Mouse (Mus musculus) hindbrain, embryonic 15.5 days (tissue): Measurements from ENCODE around the gene Atp11b. TPM values are rescaled to one million over a fixed set of nuclear protein-coding genes. Genes with fewer than 3 reads are reported as not detected.
A peak's percentile ranks its signal among the peaks of the same experiment; 100 is the strongest.

Source experiments
- ATAC-seq: fragments of 200-750 bp; cut with Nextera tagmentation; 2 replicates; pipeline ENCODE4 v1.8.0; 2017; ENCODE audit warnings: low read depth, moderate number of reproducible peaks, moderate TSS enrichment; ENCODE audit not compliant: low FRiP score
- H3K27ac ChIP-seq: fragments of 300-500 bp; sonication (generic); replicated peaks from 2 replicates; pipeline ENCODE4 v1.5.1; 2015; ENCODE audit warnings: mild to moderate bottlenecking, inconsistent platforms
- H3K27me3 ChIP-seq: fragments of 300-500 bp; sonication (generic); 2 replicates; pipeline ENCODE4 v1.6.1; 2015; ENCODE audit warnings: control low read depth, inconsistent platforms
- H3K36me3 ChIP-seq: fragments of 300-500 bp; sonication (generic); 2 replicates; pipeline ENCODE4 v1.6.1; 2015; ENCODE audit warnings: control low read depth, inconsistent platforms
- H3K4me1 ChIP-seq: fragments of 300-500 bp; sonication (generic); replicated peaks from 2 replicates; pipeline ENCODE4 v1.6.1; 2015; ENCODE audit warnings: control low read depth, inconsistent platforms
- H3K4me2 ChIP-seq: fragments of 300-500 bp; sonication (generic); 2 replicates; pipeline ENCODE4 v1.6.1; 2015; ENCODE audit warnings: moderate library complexity, mild to moderate bottlenecking, inconsistent platforms
- H3K4me3 ChIP-seq: fragments of 300-500 bp; sonication (generic); 2 replicates; pipeline ENCODE4 v1.5.1; 2015; ENCODE audit warnings: mild to moderate bottlenecking, inconsistent platforms
- H3K9ac ChIP-seq: fragments of 300-500 bp; sonication (generic); 2 replicates; pipeline ENCODE4 v1.6.1; 2015; ENCODE audit warnings: inconsistent platforms
- H3K9me3 ChIP-seq: fragments of 300-500 bp; sonication (generic); 2 replicates; pipeline ENCODE4 v1.6.1; 2016; ENCODE audit warnings: control low read depth, inconsistent platforms
- WGBS: fragments of 180-500 bp; shearing (Covaris S2); methylation state at CpG from one replicate; pipeline ENCODE4 v1.1.7; 2015; 5-methylcytosine and 5-hydroxymethylcytosine counted together
- polyA plus RNA-seq: library from polyadenylated mRNA; unstranded; fragments of >200 nt; fragmentation: Nextera tagmentation; extraction: Ambion mirVana; gene quantifications from 2 replicates; pipeline ENCODE4 v1.2.1, GENCODE M21; 2015

The Atp11b gene
- polyA plus RNA-seq, result 35.3 and 40.4 TPM in 2 replicates

DNA sequence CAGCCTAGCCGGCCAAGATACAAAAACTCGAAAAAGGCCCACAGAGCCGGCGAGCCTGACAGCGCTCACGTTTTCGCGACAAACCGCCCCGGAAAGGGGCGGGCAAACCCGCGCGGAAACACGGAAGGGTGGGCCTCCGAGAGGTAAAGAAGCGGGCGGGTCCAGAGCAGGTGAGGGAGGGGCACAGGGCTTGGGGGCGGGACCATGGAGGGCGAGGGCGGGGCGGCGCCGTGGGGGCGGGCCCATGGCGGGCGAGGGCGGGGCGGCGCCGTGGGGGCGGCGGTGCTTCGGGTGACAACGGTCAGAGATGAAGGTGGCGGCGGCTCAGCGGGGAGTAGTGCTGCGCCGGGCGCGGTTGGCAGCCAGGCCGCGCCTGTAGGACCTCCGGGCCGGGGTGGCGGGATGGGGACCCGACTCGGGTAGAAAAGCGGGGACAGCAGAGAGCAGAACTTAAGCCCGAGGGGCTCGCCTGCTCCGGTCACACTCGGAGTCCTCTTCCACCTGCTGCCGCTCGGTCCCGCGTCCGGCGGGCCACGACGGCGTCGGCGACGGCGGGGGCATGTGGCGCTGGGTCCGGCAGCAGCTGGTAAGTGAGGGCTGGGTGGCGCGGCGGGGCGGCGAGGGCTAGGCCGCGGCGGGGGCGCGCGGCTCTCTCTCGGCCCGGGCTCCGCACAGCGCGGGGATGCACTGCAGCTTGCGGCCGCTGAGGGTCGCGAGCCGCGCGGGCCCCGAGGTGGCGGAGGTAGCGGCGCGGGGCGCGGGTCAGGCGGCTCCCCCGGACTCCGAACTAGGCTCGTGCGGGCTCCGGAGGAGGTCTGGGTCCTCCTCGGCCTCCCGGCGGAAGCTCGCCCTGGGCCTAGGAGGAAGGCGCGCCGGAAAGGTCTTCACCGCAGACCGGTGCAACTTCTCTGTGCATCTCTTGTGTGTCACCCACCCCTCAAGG lies at the start of gene Atp11b:
Gene Atp11b (plus strand): TSS at position 282 of the 943 bp plus-strand sequence.
- peak; percentile 95 for ATAC-seq
- H3K27ac ChIP-seq, result peak within 1 kb of the TSS; percentile 90
- no peaks in the 10 kb centered on the region for H3K36me3 ChIP-seq
- peaks cover 13% of the 10 kb centered on the region for H3K4me1 ChIP-seq
- H3K9me3 ChIP-seq, result no peaks in the 10 kb centered on the region
- under 1% methylated on average over 100 of the region's 114 CpGs for WGBS
- H3K27me3 ChIP-seq, result no peaks in the 10 kb centered on the region
- peak within 1 kb of the TSS; percentile 98 for H3K4me3 ChIP-seq
- H3K9ac ChIP-seq, result peak within 1 kb of the TSS; percentile 89
- peak within 1 kb of the TSS; percentile 64 for H3K4me2 ChIP-seq

- no peak overlapping the region for H3K27ac ChIP-seq
- 79% methylated on average over 4 of the region's 4 CpGs for WGBS
- no peak for ATAC-seq
- no peaks in the 10 kb centered on the region for H3K4me1 ChIP-seq
- H3K36me3 ChIP-seq, result no peaks in the 10 kb centered on the region
- no peak overlapping the region for H3K4me3 ChIP-seq
- H3K27me3 ChIP-seq, result no peaks in the 10 kb centered on the region
- no peaks in the 10 kb centered on the region for H3K9me3 ChIP-seq
- H3K9ac ChIP-seq, result no peak overlapping the region
- H3K4me2 ChIP-seq, result no peak overlapping the region
Measured at GRCm38 (mm10) chr3:35704328-35704613, 49.6 kb upstream of the Atp11b start.

DNA sequence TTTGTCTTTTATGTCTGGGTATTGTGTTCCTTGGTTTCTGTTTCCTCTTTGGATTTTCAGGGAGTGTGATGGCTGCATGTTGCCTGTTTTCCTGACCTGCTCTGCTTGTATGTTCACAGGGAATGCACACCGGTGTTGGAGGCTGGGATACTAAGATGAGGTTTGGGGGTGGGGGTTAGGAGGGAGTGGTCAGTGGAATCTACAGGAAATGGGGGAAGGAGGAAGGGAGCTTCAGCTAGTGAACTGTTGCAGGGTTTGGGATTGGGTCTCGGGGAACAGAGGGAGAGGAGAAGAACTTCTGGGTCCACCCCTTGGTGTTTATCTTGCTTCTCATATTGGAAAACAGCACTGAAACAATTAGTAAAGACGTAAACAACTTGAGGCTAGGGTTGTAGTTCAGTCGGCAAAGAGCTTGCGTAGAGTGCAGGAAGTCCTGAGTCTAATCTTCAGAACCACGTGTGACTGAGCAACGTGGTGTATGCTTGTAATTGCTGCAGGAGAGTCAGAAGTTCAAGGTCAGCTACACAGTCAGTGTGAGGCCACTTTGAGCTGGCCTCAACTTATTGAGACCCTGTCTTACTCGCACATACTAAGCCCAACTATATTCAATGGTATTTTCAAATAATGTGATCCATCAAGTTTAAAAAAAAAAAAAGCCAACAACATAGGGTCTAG lies 34.2 kb upstream of the Atp11b start:
- no peak for ATAC-seq
- H3K4me2 ChIP-seq, result no peak overlapping the region
- no peak overlapping the region for H3K27ac ChIP-seq
- H3K9me3 ChIP-seq, result no peaks in the 10 kb centered on the region
- H3K36me3 ChIP-seq, result no peaks in the 10 kb centered on the region
- H3K4me3 ChIP-seq, result no peak overlapping the region
- WGBS, result 87% methylated on average over 8 of the region's 8 CpGs
- H3K27me3 ChIP-seq, result no peaks in the 10 kb centered on the region
- no peaks in the 10 kb centered on the region for H3K4me1 ChIP-seq
- no peak overlapping the region for H3K9ac ChIP-seq

DNA sequence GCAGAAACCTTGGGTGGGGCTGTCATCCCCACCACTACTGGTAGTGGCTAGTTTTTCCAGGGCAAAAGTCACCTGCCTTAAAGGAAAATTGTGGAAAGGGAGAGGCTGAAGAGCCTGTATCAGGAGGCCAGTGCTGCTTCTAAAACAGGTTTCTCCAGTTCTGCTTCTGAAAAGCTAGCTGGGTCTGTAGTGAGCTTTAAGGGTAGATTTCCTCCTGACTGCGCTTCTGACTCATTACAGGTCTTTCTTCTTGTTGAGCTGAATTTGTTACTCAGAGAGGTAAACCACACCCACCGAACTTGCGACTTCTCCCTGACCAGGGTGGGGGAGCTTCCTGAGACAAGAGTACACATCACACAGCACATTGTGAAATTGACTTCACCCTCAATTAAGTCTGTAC lies 33.1 kb upstream of the Atp11b start:
- H3K27me3 ChIP-seq, result no peaks in the 10 kb centered on the region
- H3K9me3 ChIP-seq, result no peaks in the 10 kb centered on the region
- no peak for ATAC-seq
- no peaks in the 10 kb centered on the region for H3K36me3 ChIP-seq
- H3K9ac ChIP-seq, result no peak overlapping the region
- 76% methylated on average over 3 of the region's 3 CpGs for WGBS
- no peaks in the 10 kb centered on the region for H3K4me1 ChIP-seq
- no peak overlapping the region for H3K4me2 ChIP-seq
- no peak overlapping the region for H3K27ac ChIP-seq
- H3K4me3 ChIP-seq, result no peak overlapping the region

DNA sequence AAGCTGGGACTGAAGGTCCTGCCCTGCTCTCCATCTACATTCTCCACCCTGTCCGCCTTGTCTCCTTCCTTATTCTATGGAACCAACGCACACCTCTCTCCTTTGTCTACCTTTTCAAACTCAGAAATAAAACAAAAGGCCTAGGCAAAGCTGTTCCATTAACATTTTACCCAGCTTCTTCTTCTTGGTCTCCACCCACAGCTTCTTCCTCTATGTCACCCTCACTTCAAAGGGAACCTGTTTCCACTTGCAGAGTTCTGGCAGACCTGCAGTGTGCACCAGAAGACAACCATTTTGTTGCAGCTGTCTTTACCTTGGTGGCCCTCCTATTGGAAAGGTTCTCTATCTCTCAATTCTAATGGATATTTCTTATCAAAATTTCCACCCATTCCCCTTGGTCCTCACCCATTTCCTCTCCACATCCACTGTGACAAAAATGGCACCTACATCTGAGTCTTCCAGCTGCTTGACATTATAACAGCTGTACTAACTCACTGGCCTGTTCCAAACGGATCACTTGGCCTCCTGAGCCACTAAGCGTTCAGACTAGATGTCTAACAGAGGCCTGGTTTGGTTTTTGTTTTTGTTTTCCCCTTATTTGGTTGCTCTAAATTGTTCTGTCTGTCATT lies 32.0 kb upstream of the Atp11b start:
- Histone ChIP-seq H3K27ac (no peak overlapping the region), H3K4me1 (no peaks in the 10 kb centered on the region), H3K9ac (no peak overlapping the region), H3K36me3 (no peaks in the 10 kb centered on the region), H3K9me3 (no peaks in the 10 kb centered on the region), H3K4me2 (no peak overlapping the region), H3K4me3 (no peak overlapping the region), H3K27me3 (no peaks in the 10 kb centered on the region)
- no peak for ATAC-seq
- WGBS, result 80% methylated on average over 4 of the region's 4 CpGs

DNA sequence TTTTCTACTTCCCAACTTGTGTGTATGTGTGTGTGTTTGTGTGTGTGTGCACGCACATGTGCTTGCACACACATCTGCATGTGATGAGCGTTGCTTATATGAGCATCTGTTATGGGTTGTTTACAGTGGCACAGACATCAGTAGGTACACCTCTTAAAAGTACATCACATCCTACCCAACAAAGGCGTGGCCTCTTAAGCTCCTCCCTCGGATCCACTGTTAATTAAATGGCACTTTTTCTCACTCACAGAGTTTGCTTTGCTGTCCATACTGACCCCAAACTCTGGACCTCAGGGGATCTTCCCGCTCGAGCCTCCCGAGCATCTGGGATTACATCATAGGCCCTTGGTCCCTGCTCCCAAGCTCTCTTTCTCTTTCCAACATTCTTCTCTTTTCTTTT lies 31.1 kb upstream of the Atp11b start:
- Histone ChIP-seq H3K9ac (no peak overlapping the region), H3K4me3 (no peak overlapping the region), H3K27ac (no peak overlapping the region), H3K9me3 (no peaks in the 10 kb centered on the region), H3K27me3 (no peaks in the 10 kb centered on the region), H3K4me1 (no peaks in the 10 kb centered on the region), H3K4me2 (no peak overlapping the region), H3K36me3 (no peaks in the 10 kb centered on the region)
- 90% methylated on average over 7 of the region's 7 CpGs for WGBS
- ATAC-seq, result no peak

DNA sequence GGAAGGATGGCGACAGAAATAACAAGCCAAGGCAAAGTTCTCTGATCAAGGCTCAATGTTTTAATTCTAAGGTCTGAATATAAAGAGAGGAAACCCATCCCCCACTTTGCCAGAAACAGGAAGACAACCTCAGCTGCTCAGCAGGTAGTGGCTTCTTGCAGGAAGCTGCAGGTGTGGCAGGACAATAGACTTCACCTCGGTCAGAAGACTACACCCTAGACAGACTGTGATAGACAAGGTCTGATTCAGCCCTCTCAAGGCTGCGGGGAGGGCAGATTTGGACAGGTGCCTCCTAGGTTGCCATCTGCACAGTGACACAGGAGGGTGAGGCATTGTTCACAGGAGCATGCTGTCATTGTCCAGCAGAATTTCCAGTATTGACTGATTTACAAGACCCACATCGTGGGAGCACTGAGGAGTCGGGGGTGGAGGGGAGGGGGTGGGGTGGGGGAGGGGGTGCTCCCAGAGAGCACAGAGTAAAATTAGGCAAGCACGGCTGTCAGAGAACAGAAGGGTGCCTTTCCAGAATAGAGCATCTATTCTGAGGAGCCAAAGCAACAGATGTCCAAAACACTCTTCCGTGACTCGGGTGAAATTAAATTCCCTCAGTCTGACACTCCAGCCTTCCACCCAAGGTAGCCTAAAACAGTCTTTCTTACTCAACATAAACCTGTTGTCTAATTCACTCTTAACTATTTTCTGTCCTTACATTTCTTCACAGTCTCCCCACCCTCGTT lies 30.2 kb upstream of the Atp11b start:
- H3K4me1 ChIP-seq, result no peaks in the 10 kb centered on the region
- no peak for ATAC-seq
- H3K9me3 ChIP-seq, result no peaks in the 10 kb centered on the region
- no peak overlapping the region for H3K4me2 ChIP-seq
- H3K9ac ChIP-seq, result no peak overlapping the region
- no peak overlapping the region for H3K4me3 ChIP-seq
- H3K27ac ChIP-seq, result no peak overlapping the region
- no peaks in the 10 kb centered on the region for H3K36me3 ChIP-seq
- no peaks in the 10 kb centered on the region for H3K27me3 ChIP-seq
- 59% methylated on average over 9 of the region's 9 CpGs for WGBS

DNA sequence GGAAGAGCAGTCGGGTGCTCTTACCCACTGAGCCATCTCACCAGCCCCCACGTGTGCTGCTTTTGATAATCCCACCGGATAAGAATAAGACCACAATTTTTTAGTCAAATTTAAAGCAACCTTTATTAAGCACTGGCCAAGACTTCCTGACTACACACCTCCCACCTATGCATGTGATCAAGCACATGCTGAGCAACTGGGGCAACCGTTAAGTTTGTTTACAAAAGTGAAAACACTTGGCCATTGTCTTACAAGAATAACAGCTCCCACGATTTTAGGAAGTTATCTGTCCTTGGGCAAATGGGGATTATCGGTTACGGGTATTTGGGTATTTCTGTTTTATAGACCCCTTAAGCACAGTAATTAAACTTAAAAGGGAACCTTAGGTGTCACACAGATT lies 28.8 kb upstream of the Atp11b start:
- 65% methylated on average over 7 of the region's 7 CpGs for WGBS
- no peak overlapping the region for H3K4me2 ChIP-seq
- no peak overlapping the region for H3K4me3 ChIP-seq
- no peak for ATAC-seq
- no peaks in the 10 kb centered on the region for H3K27me3 ChIP-seq
- H3K4me1 ChIP-seq, result no peaks in the 10 kb centered on the region
- no peaks in the 10 kb centered on the region for H3K9me3 ChIP-seq
- no peak overlapping the region for H3K27ac ChIP-seq
- H3K36me3 ChIP-seq, result no peaks in the 10 kb centered on the region
- no peak overlapping the region for H3K9ac ChIP-seq

DNA sequence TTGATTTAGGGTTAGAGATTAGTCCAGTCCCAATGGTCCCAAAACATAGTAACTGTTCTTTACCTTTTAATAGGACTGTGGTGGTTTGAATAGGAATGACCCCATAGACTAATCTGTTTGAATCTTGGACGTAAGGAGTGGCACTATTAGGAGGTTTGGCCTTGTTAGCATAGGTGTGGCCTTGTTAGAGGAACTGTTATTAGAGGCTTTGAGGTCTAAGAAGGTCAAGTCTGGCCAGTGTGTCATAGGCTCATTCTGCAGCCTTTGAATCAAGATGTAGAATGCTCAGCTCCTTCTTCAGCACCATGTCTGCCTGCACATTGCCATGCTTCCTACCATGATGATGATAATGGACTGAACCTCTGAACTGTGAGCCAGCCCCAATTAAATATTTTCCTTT lies 27.0 kb upstream of the Atp11b start:
- Histone ChIP-seq H3K4me3 (no peak overlapping the region), H3K4me2 (no peak overlapping the region), H3K27me3 (no peaks in the 10 kb centered on the region), H3K9me3 (no peaks in the 10 kb centered on the region), H3K4me1 (no peaks in the 10 kb centered on the region), H3K36me3 (no peaks in the 10 kb centered on the region), H3K9ac (no peak overlapping the region), H3K27ac (no peak overlapping the region)
- ATAC-seq, result no peak
- 71% methylated on average over 1 of the region's 1 CpGs for WGBS

- Histone ChIP-seq H3K4me1 (no peaks in the 10 kb centered on the region), H3K4me2 (no peak overlapping the region), H3K9ac (no peak overlapping the region), H3K27me3 (no peaks in the 10 kb centered on the region), H3K27ac (no peak overlapping the region), H3K9me3 (no peaks in the 10 kb centered on the region), H3K36me3 (no peaks in the 10 kb centered on the region), H3K4me3 (no peak overlapping the region)
- ATAC-seq, result no peak
- WGBS, result 75% methylated on average over 6 of the region's 6 CpGs
Measured at GRCm38 (mm10) chr3:35729490-35729889, 24.4 kb upstream of the Atp11b start.

GRCm38 (mm10) chr3:35731981-35732777 lies 21.7 kb upstream of the Atp11b start:
- no peak overlapping the region for H3K4me3 ChIP-seq
- no peaks in the 10 kb centered on the region for H3K27me3 ChIP-seq
- no peak overlapping the region for H3K4me2 ChIP-seq
- H3K27ac ChIP-seq, result no peak overlapping the region
- no peaks in the 10 kb centered on the region for H3K36me3 ChIP-seq
- H3K4me1 ChIP-seq, result no peaks in the 10 kb centered on the region
- ATAC-seq, result no peak
- no peak overlapping the region for H3K9ac ChIP-seq
- 89% methylated on average over 10 of the region's 10 CpGs for WGBS
- no peaks in the 10 kb centered on the region for H3K9me3 ChIP-seq
